Mouse (Mus musculus) adrenal gland, adult (tissue): ENCODE measurements around the gene Dicer1.
A peak's percentile ranks its signal among the peaks of the same experiment; 100 is the strongest.

Source experiments
- DNase-seq, 2 experiments: peaks; one replicate each; pipeline ENCODE4 v3.0.0; 2022 to 2023; ENCODE audit warnings: low spot score in 1 of 2; ENCODE audit not compliant: inconsistent age in 2 of 2

Dicer1 gene

DNA sequence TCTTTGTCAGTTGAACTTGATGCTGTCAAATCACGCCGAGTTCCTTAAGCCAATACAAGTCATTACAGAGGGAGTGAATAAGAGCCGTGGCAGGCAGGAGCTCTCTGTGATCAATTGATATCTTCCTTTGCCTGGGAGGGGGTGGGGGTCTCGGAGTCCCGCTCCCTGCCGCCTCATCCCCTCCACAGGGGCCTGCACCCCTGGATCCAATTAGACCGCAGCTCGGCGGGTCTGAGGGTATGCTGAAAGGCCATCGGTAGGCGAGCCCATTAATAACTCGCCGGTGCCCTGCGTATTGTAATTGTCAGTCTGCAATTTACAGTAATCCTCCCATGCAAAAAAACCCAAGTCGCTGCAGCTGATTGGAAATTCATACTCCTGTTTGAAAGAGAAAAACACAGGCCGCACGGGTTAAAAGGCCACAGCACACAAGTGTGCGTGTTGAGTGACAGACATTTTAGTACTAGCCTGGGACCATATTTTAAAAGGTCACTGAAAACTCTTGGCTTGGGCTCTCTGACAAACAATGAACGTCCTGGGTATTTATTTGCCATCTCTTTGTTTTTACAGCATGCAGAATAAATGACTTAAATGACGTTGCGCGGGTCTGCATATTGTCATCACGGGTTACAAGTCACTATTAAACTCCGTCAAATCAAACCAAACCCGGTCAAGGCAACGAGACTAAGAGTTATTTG, 72.5 kb downstream of the Dicer1 start:
- DNase-seq = no peak

DNA sequence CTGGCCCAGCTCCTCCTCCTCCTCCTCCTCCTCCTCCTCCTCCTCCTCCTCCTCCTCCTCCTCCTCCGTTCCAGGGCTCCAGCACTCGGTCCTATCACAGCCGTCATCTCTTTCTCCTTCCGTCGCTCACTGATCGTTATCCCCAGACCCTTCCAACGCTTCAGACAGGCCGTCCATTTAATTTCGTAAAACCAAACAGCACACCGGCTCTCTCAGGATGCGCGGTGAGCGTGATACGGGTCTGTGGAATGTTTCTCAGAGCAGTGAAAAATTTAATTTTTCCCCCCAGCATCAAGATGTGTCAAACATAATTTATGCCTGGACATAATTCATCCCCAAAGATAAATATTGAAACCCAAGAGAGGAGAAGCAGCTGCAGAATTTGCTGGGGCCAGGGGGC, 73.3 kb downstream of the Dicer1 start:
- no peak for DNase-seq

DNA sequence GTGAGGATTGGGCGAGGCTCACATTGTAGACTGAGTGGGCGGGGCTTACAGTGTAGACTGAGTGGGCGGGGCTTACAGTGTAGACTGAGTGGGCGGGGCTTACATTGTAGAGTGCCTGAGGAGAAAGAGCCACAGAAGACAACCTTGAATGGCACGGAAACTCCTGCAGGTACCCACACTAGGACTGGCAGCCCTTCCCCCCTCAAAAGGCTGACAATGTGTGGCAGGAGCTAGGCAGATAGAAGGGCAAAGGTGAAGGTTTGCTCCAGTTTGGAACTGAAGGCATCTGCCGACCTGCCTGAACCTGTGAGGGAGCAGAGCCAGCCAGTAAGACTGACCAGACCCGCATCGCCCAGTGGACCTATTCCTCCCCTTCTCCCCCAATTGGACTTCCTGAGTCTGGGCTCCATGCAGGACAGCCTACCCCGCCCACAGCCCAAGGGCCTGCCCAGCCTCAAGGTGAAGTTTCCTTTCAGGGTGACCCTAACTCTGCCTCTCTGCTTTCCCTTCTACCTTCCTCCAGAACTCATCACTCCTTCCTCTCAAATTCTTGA, 74.3 kb downstream of the Dicer1 start:
- DNase-seq = no peak

DNA sequence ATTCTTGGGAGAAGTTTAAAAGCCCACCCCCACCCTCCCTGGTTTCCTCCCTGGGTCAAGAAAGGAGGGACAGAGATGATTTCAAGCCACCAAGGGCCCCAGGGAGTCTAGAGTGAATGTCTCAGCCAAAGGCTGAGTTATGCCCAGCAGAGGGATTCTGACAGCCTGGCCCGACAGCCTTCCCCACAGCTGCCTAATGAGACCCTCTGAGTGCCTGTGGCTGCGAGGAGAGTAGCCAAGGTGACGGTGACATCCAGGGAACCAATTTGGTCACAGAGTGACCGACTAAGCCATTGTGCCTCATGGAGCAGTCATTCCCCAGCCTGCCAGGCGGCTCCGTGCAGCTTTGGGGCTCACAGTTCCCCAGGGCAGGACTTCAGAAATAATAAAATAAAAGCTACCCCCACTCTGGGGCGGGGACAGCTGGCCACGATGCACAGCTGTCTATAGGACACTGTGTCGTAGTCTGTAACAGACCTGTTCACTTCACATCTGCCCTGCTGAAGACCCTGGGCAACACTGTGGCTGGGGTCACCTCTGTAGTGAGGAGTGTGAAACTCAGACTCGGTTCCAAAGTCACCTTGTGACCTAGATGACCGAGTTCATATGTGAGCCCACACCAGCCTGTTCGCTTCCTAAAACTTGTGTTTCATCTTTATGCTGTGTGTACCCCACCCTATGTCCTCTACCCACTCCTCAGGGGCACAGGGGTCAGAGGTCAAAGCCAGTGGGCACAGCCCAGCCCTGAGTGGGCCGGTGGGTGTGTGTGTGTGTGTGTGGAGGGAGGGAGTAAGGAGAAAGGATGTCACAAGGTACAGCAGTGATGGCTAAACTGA, 75.0 kb downstream of the Dicer1 start:
- no peak for DNase-seq

DNA sequence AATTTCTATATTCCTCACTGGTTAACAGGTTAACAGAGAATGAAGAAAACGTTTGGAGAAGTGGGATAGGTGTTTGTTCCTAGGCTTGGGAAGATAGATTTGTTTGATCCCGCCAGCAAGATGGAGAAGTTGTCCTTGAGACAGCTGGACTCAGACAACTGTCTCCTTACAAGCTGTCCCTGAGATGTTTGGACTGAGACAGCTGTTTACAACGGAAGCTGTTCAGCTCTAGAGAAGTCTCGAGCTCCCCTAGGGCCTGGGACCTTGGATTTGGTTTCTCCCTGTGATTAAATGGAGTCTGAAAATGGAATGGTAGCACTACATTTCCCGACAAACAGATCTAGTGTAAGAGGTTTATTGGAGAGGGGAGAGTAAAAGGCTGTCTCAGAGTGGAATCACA, 78.8 kb downstream of the Dicer1 start:
- no peak for DNase-seq

DNA sequence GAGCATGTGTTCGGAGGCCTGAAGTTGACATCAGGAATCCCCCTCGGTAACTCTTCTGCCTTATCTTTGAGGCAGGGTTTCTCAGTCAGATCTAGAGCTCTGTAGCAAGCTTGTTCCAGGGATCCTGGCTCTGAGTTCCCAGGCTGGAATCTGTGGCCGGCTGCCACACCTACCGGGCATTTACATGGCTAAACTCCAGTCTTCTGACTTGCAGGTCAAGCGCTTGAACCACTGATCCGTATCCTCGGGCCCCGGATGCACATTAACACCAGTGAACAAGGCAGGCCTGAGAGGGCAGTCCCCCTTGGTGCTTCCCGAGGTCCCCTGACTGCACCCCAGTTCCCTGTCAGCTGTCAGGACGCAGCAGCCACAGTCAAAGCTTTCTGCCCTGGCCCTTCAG, 79.3 kb downstream of the Dicer1 start:
- DNase-seq = no peak

DNA sequence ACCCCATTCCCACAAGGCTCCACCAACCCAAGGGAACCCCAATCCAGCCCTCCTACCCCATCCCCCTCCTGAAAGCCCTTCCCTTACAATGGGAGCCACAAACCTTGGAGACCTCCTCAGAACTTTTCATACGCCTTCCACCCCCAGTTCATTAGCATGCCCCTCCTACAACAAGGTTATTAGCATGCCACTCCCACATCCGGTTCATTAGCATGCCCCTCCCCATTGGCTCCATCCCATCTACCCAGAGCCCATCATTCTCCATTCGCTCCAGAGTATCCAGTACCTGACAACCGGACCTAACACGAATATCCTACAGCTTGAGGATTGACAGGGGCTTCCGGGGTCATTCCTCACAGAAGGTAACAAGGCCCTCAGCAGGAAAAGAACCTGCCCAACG, 83.9 kb downstream of the Dicer1 start:
- DNase-seq = no peak

DNA sequence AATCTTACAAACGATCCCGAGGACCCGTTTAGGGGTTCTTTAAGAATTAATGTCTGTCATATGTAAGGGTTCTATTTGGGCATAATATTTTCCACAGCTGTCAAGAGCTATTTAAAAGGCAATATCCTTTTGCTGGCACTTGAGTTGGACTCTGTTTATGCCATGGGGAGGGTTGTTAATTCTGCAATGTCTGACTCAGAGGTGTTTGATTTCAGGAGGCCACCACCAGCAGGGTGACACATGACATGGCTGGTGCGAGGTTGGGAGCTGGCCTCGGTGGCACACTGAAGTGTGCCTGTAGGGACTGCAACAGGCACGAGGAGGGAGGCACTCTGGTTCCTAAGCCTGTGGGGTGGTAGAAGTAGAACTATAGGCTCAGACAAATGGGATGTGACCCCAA, 85.8 kb downstream of the Dicer1 start:
- DNase-seq = no peak

DNA sequence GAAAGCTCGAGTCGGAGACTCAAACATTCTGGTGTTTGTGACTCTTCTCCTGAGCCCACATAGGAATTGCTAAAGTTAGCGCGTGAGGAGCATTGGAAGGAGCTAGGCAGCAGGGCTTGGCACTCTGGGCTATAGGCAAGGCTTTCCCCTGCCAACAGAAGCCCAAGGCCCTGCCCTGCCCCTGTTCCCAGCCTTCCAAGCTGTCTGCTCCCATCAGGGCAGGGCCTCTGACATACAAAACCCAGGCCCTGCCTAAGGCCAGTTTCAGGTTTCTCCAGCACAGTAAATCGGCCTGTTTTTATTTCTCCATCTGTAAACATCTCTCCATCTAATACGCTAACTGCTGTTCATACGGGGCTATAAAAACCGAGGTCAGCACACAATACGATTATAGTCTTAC, 86.2 kb downstream of the Dicer1 start:
- DNase-seq = no peak

DNA sequence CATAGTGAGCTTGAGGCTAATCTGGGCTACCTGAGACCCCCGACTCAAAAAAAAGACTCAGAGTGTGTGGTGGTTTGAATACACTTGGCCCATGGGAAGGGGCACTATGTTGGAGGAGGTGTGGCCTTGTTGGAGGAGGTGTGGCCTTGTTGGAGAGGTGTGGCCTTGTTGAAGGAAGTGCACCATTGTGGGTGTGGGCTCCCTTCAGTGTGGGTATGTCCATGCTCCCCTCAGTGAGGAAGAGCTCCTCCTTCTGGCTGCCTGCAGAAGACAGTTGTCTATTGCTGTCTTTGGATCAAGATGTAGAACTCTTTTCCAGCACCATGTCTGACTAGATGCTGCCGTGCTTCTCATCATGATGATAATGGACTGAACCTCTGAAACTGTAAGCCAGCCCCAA, 95.6 kb downstream of the Dicer1 start:
- no peak for DNase-seq

DNA sequence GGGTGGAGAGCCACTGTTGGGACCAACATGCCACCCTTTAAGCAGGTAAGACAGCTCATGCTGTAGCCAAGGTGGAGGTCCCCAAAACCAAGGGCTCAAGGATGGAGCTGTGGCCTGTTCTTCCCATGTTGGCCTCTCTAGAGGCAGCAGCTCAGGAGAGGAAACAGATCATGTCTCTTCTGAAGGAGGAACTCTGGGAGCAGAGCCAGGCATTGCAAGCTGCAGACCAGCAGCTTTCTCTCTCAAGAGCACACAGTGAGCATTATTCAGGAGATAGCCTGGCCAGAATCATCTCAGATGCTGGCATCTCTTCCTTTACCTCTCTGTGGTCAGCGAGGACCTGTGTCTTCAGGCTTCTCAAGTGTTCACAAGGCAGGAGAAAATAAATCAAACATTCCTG, 96.7 kb downstream of the Dicer1 start:
- no peak for DNase-seq

DNA sequence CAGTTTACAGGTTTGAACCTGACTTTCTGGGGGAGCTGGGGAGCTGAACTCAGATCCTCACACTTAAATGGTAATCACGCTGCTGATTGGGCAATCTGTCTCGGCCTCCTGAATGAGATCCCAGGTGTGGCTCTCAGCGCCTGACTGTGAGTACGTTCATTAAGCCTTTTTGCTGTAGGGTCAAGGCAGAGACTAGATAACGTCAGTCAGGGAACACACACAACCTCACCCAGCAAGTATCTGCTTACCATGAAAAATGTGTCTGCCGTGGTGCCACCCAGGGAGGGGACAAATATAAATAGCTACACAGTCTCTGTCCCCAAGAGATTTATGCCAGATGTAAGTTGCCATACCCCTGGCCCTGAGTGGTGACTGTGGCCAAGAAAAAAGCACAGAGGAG, 99.7 kb downstream of the Dicer1 start:
- DNase-seq = no peak

DNA sequence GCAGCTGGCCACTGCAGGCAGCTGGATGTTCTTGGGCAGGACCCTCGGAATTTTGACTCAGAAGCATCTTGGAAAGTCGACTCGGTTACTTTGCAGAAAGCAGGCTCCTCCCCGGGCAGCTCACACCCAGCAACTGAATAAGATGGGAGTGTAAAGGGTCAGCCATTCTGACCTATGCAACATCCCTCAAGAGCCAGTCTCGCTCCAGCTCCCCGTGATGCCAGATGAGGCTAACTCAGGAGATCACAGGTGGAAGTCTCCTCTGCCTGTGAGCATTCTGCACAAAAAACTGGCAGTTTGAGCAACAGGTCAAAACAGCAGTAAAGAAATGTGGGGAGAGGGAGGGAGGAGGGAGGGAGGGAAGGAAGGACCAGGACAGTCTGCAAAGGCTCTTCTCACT, 100.5 kb downstream of the Dicer1 start:
- no peak for DNase-seq

DNA sequence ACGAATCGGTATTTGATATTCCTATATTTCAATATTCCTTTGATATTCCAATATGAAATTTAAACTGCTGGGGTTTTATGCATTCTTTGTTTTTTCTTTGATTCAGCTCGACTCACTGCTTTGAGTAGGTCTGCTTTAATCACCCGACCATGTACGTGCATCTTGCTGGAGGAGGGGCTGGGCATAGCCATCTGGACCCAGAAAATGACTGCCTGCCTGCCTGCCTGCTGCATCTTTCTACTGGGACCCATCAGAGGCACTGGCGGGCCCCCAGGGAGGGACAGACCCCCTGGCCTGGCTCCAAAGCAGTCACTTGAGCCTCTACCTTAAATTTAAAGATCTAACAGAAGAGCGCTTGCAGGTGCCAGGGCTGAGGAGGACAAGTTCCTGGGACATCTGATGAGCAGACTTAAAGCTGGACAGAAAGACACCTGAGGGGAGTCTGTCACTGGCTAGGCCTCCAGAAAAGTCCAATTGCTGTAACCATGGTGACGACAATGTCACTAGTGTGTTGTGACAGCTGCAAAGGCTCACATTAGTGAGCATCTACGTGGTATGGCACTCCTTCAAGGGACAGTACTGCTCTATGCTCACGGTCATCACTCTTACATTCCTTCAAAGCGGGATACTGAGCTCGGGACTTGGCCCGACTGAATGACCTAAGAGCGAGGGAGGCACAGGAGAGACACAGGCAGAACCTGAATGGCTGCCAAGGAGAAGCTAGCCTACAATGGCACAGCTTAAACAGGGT, 101.1 kb downstream of the Dicer1 start:
- DNase-seq = no peak

DNA sequence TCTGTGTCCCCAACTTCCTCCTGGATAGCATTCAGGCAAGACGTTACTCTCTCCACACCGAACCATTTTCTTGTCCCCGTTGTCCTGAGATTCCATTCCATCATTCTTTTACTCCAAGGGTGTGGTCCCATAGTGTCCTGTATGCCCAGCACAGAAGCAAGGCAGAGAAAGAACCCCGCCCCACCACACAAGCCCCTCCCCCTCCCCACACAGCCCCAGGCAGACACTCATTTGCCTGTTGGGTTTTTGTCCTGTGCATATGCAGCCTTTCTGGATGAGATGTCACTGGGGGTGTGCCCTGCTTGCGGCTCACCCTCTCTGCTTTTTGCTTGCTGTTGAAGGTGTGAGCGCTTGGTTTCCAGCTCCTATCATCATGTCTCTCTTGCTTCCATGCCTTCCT, 103.4 kb downstream of the Dicer1 start:
- no peak for DNase-seq

DNA sequence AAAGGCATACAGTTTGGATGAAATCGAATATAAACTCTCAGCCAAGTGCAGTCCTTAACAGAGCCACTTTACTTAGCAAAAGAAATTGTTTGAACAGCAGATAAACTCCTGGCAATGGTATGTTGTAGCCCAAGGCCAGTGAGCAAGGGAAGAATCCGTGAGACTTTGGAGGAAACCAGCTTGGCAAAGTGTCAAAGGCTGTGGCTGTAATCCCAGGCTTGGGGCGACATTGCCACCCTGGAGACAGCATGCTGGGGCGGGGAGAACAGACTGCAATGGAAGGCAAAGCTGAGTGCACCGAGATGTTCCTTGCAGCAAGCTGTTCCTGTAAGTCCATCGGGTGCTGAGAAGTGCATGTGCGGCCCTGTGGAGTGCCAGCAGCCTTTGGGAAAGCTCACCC, 109.4 kb downstream of the Dicer1 start:
- peak; percentile 29 to 77 for DNase-seq

DNA sequence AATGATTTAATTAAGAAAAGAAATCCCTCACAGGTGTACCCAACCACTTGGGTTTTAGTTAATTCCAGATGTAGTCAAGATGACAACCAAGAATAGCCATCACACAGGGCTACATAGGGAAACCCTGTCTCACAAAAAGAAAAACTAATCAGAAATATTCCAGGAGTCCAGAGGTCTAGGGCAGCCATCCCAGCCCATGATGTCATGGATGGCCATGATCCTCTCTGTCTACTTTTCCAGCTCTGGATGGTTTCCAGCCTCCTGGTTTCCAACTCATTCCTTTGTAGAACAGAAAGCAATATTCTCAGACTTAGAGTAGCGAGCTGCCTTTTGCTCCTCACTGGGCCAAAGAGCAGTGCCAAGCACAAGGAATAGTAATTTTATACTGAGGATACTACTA, 110.8 kb downstream of the Dicer1 start:
- peak in 1 of 2 experiments; percentile 27 for DNase-seq

DNA sequence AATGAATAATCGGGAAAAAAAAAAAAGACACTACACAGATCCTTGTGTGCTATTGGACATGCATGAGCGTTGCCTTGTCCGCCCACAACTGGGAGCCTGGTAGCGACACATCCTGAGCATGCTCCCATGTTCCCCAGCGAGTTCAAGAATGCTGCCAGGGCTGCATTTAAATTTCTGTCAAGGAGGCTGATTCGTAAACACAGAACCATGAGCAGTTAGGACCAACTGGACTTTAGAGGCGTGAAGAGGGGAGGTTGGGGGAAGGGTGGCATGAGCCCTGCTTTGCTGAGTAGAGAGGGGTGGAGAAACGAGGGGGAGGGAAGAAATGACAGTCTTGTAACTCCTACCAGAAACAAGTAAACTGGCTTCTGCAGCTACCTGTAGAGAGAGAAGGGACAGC, 113.6 kb downstream of the Dicer1 start:
- no peak for DNase-seq
